Mouse (Mus musculus): Measurements from ENCODE around the gene Trp53. TPM values are rescaled to one million over a fixed set of nuclear protein-coding genes. Genes with fewer than 3 reads are reported as not detected.

The Trp53 gene
- polyA plus RNA-seq, 1 experiment from 2014 or later: 120 TPM

GRCm38 (mm10) chr11:69552622-69553340, 27.4 kb upstream of the Trp53 start:
- 10% methylated on average over 14 of the region's 14 CpGs for WGBS
- peak overlapping the region; percentile 41 for H3K4me2 ChIP-seq
- peaks cover 13% of the 10 kb centered on the region; the same call in 1 of the 2 replicates for H3K27me3 ChIP-seq
- H3K36me3 ChIP-seq (replicated peaks): peaks cover 14% of the 10 kb centered on the region
- no peak overlapping the region for H3K9ac ChIP-seq
- peak overlapping the region; percentile 19; the same call in 1 of the 2 replicates for H3K4me3 ChIP-seq (replicated peaks)
- H3K9me3 ChIP-seq: no peaks in the 10 kb centered on the region
- peaks cover 80% of the 10 kb centered on the region for H3K4me1 ChIP-seq
- peak overlapping the region; percentile 93 for H3K27ac ChIP-seq
- ATAC-seq (ENCODE audit: low FRiP score): peak; percentile 88

- Histone ChIP-seq H3K27ac (peak overlapping the region; percentile 93), H3K4me2 (peak overlapping the region; percentile 41), H3K9ac (no peak overlapping the region), H3K4me3 (replicated peaks) (peak overlapping the region; percentile 19; the same call in 1 of the 2 replicates), H3K4me1 (peaks cover 80% of the 10 kb centered on the region), H3K27me3 (peaks cover 10% of the 10 kb centered on the region; the same call in 1 of the 2 replicates), H3K9me3 (no peaks in the 10 kb centered on the region), H3K36me3 (replicated peaks) (peaks cover 14% of the 10 kb centered on the region)
- peak; percentile 20 for ATAC-seq (ENCODE audit: low FRiP score)
- 0% methylated on average over 2 of the region's 2 CpGs for WGBS
These were observed 26.8 kb upstream of the Trp53 start for GRCm38 (mm10) chr11:69553341-69553721.

GRCm38 (mm10) chr11:69554539-69555140, 25.5 kb upstream of the Trp53 start:
- no peaks in the 10 kb centered on the region; the same call in 1 of the 2 replicates for H3K27me3 ChIP-seq
- no peak overlapping the region for H3K4me3 ChIP-seq (replicated peaks)
- H3K4me2 ChIP-seq: no peak overlapping the region

GRCm38 (mm10) chr11:69557381-69557958, 22.7 kb upstream of the Trp53 start:
- Histone ChIP-seq H3K27me3 (0 out of 2 replicates have a peak, but pooled peaks cover 7% of the 10 kb centered on the region), H3K4me3 (replicated peaks) (peak overlapping the region; percentile 78), H3K9ac (peak overlapping the region; percentile 48; the same call in 1 of the 2 replicates), H3K36me3 (replicated peaks) (peaks cover 24% of the 10 kb centered on the region), H3K27ac (peak overlapping the region; percentile 76), H3K4me1 (peaks cover 91% of the 10 kb centered on the region), H3K9me3 (no peaks in the 10 kb centered on the region), H3K4me2 (peak overlapping the region; percentile 97)
- ATAC-seq (ENCODE audit: low FRiP score): 0 out of 2 replicates have a peak, but pooled peaks have one; percentile 18
- 11% methylated on average over 14 of the region's 14 CpGs for WGBS

More at GRCm38 (mm10) chr11:69554539-69555140, 25.5 kb upstream of the Trp53 start:
- WGBS: 81% methylated on average over 5 of the region's 5 CpGs
- no peaks in the 10 kb centered on the region for H3K9me3 ChIP-seq
- H3K36me3 ChIP-seq (replicated peaks): peaks cover 14% of the 10 kb centered on the region
- H3K9ac ChIP-seq: no peak overlapping the region
- peak overlapping the region; percentile 43 for H3K27ac ChIP-seq
- peaks cover 80% of the 10 kb centered on the region for H3K4me1 ChIP-seq
- ATAC-seq (ENCODE audit: low FRiP score): no peak

GRCm38 (mm10) chr11:69558756-69559155, 21.4 kb upstream of the Trp53 start:
- H3K9ac ChIP-seq: peak overlapping the region; percentile 96
- H3K27ac ChIP-seq: no peak overlapping the region
- H3K36me3 ChIP-seq (replicated peaks): peaks cover 37% of the 10 kb centered on the region
- ATAC-seq (ENCODE audit: low FRiP score): no peak
- H3K4me1 ChIP-seq: peaks cover 78% of the 10 kb centered on the region
- WGBS: 60% methylated on average over 6 of the region's 6 CpGs
- 0 out of 2 replicates have a peak, but pooled peaks cover 12% of the 10 kb centered on the region for H3K27me3 ChIP-seq
- H3K9me3 ChIP-seq: no peaks in the 10 kb centered on the region
- peak overlapping the region; percentile 97 for H3K4me2 ChIP-seq
- H3K4me3 ChIP-seq (replicated peaks): peak overlapping the region; percentile 78

DNA sequence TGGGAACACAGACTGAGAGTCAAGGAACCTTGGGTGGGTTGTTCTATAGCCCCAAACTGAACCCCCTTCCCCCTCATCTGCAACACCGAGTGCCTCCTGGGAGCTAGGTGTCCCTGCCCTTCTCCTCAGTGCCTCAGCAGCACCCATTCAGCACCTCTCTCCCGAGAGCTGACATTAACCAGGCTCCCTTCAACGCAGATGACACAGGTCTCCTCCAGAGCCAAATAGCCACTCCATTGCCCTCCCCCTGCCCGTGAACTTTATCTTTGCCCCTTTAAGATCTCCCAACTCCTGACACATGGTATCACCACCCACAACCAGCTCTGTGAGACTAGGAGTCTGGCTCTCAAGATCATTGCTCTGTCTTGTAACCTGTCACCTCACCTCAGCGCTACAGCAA, 21.0 kb upstream of the Trp53 start:
- peak overlapping the region; percentile 96 for H3K9ac ChIP-seq
- H3K27me3 ChIP-seq: 0 out of 2 replicates have a peak, but pooled peaks cover 12% of the 10 kb centered on the region
- H3K4me1 ChIP-seq: peaks cover 75% of the 10 kb centered on the region
- no peaks in the 10 kb centered on the region for H3K9me3 ChIP-seq
- H3K27ac ChIP-seq: peak overlapping the region; percentile 90
- peak overlapping the region; percentile 97 for H3K4me2 ChIP-seq
- ATAC-seq (ENCODE audit: low FRiP score): no peak
- WGBS: 16% methylated on average over 5 of the region's 5 CpGs
- H3K36me3 ChIP-seq (replicated peaks): peaks cover 41% of the 10 kb centered on the region
- H3K4me3 ChIP-seq (replicated peaks): peak overlapping the region; percentile 78

DNA sequence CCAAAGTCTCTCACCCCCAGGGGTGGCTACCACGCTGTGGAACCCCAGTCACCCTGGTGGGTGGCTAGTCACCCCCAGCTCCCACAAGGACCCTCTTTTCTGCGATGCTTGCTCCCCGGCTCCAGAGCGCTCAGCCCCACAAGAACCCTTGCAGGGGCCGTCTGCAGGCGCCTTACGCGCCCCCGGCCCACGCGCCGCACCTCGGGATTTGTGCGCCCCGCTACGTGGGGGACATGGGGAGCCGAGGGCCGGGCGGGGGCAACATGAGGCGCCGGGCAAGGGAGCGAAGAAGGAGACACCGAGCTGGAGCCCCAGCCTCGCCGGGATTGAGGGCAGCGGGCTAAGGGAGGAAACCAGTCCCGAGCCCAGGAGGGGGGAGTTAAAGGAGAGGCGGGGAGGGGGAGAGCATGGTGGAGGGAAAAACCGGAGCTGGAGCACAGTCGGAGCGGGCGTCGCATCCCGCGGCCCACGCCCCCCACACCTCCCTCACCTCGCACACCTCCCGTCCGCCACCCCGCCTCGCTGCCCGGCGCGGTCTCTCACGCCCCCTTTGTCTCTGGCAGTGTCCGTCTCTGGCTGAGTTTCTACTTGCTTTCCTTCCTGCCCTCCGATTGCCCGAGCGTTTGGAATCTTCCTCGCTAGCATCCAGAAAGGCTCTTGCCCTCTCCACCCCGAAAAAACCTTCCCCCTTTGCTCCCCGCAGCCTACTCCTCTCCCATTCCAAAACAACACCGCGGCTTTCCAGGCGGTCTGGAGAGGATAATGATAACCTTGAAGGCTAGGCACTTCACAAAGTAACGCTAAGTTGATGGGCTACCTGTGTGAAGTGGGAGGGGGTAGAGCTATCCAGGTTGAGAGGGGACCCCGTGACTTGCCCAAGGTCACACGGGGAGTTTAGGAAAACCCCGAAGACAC, 20.1 kb upstream of the Trp53 start, which contains the start of gene Efnb3:
Gene Efnb3 (minus strand): TSS at position 355 of the 915 bp plus-strand sequence.
- peak within 1 kb of the TSS; percentile 97 for H3K4me2 ChIP-seq
- H3K4me3 ChIP-seq (replicated peaks): peak within 1 kb of the TSS; percentile 78
- ATAC-seq (ENCODE audit: low FRiP score): peak; percentile 52
- peaks cover 72% of the 10 kb centered on the region for H3K4me1 ChIP-seq
- peak within 1 kb of the TSS; percentile 90 for H3K27ac ChIP-seq
- WGBS: 2% methylated on average over 58 of the region's 59 CpGs
- H3K9me3 ChIP-seq: no peaks in the 10 kb centered on the region
- H3K36me3 ChIP-seq (replicated peaks): peaks cover 45% of the 10 kb centered on the region
- peak within 1 kb of the TSS; percentile 96 for H3K9ac ChIP-seq
- H3K27me3 ChIP-seq: 0 out of 2 replicates have a peak, but pooled peaks cover 12% of the 10 kb centered on the region

- Histone ChIP-seq H3K4me3 (replicated peaks) (peak overlapping the region; percentile 78; the same call in 1 of the 2 replicates), H3K4me2 (peak overlapping the region; percentile 97), H3K27me3 (0 out of 2 replicates have a peak, but pooled peaks cover 12% of the 10 kb centered on the region), H3K9ac (peak overlapping the region; percentile 96), H3K9me3 (no peaks in the 10 kb centered on the region), H3K4me1 (peaks cover 65% of the 10 kb centered on the region), H3K36me3 (replicated peaks) (peaks cover 51% of the 10 kb centered on the region), H3K27ac (peak overlapping the region; percentile 90)
- 15% methylated on average over 16 of the region's 16 CpGs for WGBS
- peak; percentile 59 for ATAC-seq (ENCODE audit: low FRiP score)
These were observed 19.0 kb upstream of the Trp53 start for GRCm38 (mm10) chr11:69560896-69561854.

DNA sequence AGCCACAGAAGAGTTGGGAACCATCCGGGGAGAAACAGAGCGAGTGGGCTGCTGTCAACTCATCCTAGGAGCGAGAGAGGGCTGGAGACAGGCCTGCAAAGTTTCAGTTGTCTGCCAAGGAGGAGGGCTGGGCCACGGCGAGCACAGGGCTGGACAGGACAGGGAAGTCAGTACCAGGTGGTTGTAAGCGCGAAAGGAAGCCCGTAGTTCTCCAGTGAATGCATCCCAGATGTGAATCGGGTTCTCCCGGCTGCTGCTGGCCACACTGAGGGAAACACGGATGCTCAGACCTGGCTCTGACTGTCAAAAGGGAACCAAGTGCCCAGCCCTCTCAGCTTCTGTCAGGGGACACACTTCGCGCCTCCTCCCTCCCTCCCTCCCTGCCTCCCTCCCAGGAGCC, 16.8 kb upstream of the Trp53 start:
- no peak for ATAC-seq (ENCODE audit: low FRiP score)
- H3K27me3 ChIP-seq: 0 out of 2 replicates have a peak, but pooled peaks cover 12% of the 10 kb centered on the region
- no peak overlapping the region for H3K4me2 ChIP-seq
- no peak overlapping the region for H3K27ac ChIP-seq
- H3K36me3 ChIP-seq (replicated peaks): peaks cover 62% of the 10 kb centered on the region
- no peaks in the 10 kb centered on the region for H3K9me3 ChIP-seq
- H3K4me3 ChIP-seq (replicated peaks): no peak overlapping the region
- 89% methylated on average over 13 of the region's 13 CpGs for WGBS
- peaks cover 43% of the 10 kb centered on the region for H3K4me1 ChIP-seq
- H3K9ac ChIP-seq: no peak overlapping the region

- Histone ChIP-seq H3K4me3 (replicated peaks) (no peak overlapping the region), H3K9ac (no peak overlapping the region), H3K4me1 (peaks cover 33% of the 10 kb centered on the region), H3K36me3 (replicated peaks) (peaks cover 67% of the 10 kb centered on the region), H3K27ac (peak overlapping the region; percentile 50; the same call in 1 of the 2 replicates), H3K4me2 (no peak overlapping the region), H3K27me3 (0 out of 2 replicates have a peak, but pooled peaks cover 12% of the 10 kb centered on the region), H3K9me3 (no peaks in the 10 kb centered on the region)
- 33% methylated on average over 3 of the region's 3 CpGs for WGBS
- ATAC-seq (ENCODE audit: low FRiP score): no peak
These were observed 15.8 kb upstream of the Trp53 start for GRCm38 (mm10) chr11:69564391-69564790.

All from forebrain, embryonic 12.5 days (tissue).